Mouse (Mus musculus): ENCODE results near the gene Nog. TPM values are rescaled to one million over a fixed set of nuclear protein-coding genes. Genes with fewer than 3 reads are reported as not detected.

Nog gene
- under 1 TPM; 0.48 to 0.50 TPM for total RNA-seq (2021)

- DNase-seq: peak; percentile 34
Observed at GRCm38 (mm10) chr11:89302056-89302815, at the start of gene Nog. Nog (minus strand) TSS chr11:89302332.

DNA sequence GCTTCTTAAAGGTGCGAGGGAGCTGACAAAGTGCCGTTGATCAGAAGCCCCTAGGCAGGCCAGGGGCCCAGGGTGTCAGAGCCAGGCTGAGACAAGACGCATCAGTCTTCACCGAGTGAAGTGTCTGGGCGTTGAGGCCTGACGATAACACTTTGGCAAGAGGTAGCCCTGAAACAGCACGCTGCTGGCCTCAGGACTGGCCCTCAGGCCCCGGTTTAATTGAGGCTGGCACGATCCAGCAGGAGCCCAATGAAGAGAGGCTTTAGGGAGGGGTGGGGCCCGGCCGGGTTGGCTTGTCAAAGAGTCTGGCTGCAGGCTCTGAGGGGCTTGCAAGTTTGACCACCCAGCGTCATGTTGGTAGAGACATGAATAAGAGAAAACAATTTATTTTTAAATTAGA is 38.1 kb upstream of the Nog start:
- DNase-seq: no peak

- DNase-seq: no peak
Observed at GRCm38 (mm10) chr11:89339783-89340182, 37.7 kb upstream of the Nog start.

DNA sequence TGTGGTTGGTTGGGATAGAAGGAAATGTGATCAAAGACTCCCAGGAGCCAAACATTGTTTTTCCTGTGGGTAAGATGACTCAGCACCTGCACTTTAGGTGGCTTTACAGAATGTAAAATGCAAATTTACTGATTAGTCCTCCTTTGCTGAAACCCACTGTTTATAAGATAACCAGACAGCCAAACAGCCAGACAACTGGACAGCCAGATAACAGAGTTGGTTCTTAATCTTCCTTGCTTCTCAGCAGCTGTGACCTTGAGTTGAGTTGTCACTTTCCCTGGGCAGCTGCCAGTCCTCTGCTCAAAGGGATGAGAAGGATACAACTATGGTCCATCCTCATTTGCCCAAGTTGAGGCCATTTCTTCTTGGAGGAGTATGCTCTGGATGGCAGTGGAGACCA is 35.8 kb upstream of the Nog start:
- DNase-seq: no peak

- no peak for DNase-seq
Observed at GRCm38 (mm10) chr11:89327089-89327881, 25.2 kb upstream of the Nog start.

DNA sequence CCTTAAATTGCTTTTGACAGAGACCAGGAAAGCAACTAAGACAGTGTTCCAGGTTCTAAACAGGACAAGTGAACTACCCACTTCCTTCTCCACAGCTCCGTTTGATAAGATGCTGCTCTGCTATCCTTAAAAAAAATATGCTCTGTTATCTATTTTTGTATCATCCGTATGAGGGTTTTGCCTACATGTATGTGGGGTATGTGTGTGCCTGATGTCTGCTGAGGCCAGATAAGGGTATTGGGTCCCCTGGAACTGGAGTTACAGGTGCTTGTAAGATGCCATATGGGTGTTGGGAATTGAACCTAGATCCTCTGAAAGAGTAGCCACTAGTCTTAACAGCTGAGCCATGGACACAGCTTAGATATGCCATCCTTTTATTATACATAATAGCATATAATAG is 19.6 kb upstream of the Nog start:
- DNase-seq: no peak

DNA sequence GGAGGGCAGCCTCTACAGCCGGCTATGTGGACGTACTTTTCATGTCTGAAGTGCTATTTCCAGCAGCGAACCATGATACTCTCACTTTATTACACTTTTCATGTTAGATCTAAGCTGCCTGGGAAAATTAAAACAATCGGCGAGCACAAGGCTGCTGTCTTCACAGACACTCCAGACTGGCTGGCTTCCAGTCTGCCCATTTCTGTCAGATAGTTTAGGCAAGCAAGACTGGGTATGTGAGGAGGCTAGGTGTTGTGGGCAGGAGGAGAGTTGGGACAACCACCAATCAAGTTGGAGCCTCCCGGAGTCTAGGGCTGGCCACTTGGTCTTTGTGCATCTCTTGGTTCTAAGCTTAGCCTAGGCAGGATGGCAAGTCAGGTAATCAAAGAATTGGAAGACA is 17.5 kb upstream of the Nog start:
- DNase-seq: no peak

DNA sequence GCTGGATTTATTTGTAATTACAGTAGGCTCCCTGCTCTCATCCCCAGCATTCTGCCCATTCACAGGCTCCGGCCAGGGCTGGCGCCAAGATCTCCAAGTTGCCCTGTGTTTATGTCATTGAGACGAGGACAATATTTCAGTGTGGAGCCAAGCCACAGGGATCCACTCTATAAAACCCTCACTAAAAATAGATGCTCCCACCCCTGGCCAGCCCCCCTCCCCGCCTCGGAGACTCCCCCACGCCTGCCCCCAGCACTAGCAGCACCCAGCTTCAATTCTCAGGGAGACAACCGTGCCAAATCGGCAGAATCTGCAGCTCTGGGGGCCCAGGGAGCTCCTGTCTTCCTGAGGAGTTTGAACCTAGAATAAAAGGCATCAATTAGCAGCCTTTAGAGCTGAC is 16.2 kb upstream of the Nog start:
- DNase-seq: no peak

DNA sequence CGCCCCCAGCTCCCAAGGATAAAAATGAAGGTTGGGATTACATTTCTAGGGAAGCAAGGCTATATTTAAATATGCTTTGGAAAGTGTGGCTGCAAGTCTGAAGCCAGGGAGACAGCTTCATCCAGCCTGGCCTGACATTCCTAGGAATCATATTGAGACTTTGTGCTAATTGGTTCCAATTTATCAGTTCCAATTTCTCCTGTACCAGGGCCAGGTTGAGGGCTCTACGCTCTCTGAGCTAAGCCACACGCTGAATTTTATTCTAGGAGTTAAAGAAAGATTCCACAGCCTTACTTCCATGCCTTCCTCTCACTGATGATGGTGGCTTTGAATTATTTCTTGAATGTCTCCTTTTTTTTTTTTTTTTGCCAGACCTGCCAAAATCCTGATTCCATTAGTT is 15.6 kb upstream of the Nog start:
- DNase-seq: no peak

DNA sequence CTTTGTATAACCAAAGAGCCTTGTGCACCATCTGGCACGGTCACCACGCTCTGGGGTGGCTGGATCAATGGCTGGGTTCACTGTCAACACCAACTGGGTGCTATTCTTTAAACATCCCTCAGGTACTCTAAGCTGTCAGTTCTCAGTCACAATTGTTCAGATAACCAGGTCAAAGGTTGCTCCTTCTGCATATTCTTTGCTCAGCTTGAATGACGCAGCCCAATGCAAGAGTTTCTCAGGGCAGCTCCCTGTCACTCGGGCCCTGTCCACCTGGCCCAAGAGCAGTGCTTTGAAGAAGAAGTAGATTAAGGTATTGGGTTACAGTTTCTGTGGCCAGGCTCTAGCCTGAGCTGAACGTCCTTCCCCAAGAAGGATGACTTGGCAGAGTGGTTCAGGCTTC is 12.2 kb upstream of the Nog start:
- DNase-seq: no peak

DNA sequence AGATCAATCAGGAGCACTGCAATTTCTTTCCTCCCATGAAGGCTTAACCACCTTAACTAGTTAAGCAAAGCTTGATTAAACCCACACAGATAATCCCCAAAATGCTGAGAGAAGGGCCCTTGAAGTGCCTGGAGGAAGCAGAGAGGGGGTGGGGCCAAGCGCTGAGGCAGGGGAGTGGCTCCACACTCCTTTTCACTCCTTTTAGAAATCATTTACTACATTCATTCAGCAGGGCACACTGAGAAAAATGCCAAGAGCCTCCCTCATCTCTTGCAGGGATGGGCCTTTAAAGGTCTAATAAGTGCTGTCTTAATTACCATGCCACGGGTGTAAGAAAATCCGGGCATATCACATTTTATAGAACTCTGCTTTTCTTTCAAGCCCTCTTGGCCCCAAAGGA is 10.2 kb upstream of the Nog start:
- DNase-seq: no peak

DNA sequence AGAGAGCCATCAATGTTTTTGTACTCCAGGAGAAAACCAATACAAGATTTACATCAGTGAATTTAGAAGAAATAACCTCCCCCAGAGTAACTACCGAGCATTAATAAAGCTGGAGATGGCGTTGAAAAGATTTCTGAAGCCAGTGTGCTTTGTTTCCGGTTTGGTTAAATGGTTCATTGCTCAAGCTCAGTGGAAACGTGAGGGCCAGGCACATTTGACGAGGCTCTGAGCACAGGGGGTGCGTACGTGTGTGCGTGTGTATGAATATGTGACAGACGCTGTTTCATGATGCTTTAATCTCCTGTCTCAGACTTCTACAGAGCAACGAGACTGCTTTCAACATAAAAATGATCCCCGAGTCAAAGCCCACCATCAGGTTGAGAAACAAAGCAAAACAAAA is 8.1 kb upstream of the Nog start:
- DNase-seq: no peak

DNA sequence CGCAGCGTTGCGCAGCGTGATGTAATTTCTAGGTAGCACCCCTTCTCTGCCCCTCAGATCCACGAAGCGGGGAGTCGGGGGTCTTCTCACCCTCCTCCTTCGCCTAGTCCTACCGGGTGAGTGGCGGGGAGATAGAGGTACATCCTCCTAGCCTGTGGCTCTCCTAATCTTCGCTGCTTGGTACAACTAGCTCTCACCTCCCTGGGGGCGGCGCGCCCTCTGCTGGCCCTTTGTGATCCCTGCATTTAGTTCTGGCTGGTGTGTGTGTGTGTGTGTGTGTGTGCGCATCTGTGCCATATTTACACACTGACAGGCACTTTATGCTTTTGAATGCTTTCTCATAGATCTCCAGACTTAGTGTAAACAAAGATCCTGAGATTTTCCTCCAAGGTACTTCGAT is 1.3 kb upstream of the Nog start:
- DNase-seq: peak; percentile 91

- peak; percentile 68 for DNase-seq
Observed at GRCm38 (mm10) chr11:89302816-89303180, 666 bp upstream of the Nog start.

DNA sequence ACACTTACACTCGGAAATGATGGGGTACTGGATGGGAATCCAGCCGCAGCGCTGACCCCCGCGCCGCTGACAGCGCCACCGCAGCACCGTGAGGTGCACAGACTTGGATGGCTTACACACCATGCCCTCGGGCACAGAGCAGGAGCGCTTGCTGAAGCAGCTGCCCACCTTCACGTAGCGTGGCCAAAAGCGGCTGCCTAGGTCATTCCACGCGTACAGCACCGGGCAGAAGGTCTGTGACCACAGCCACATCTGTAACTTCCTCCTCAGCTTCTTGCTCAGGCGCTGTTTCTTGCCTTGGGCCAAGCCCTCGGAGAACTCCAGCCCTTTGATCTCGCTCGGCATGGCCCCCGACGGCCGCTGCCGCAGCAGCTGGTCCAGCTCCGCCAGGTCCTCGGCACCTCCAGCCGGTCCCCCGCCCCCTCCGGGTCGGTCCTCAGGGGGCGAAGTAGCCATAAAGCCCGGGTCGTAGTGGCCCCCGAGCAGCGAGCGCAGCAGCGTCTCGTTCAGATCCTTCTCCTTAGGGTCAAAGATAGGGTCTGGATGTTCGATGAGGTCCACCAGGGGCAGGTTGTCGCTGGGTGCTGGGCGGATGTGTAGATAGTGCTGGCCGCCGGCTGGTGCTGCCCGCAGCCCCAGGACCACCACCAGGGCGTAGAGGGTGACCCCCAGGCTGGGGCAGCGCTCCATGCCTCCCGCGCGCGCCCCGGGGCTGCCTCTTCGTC is 639 bp downstream of the Nog start:
- peak; percentile 9 for DNase-seq

DNA sequence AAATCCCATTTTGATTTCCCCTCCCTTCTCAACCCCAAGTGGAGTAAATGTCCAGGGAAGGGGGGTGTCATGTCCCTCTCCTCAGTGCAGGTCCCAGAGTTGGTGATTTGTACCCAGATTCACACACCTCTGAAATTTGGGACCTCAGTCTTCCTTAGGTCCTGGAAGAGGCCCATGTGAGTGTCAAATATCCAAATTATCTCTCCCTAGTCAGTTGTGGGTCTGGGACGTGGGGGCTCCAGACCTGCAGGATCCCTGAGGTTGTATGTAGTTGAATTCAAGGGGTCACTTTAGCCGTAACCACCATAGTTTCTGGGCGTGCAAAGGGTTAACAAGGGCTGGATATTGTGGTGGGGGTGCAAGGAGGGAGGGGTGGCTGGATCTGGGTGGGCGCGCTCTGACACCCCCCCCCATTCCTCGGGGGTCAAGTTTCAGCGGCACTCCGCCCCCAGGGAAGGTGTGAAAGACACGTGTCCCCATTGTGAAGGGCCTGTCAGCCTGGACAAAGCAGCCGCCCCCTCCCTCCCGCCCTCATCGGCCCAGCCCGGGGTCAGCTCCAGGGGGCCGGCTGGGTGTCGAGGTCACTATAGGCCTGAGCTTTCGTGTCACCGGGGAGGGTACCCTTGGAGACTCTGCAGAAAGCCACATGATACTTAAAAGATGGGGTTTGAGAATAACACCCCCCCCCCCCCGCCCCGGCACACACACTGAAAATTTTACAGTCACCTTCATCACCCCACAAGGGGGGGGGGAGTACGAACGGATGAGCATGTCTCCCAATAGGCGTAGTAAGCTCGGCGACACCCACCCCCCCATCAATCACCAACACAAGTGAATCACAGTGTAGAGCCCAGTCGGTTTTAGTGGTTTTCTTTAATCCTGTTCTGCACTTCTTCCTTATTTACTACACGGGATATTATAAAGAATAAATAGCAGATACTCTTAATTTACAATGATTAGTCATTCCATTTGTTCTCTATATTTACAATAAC is 2.1 kb downstream of the Nog start:
- no peak for DNase-seq

GRCm38 (mm10) chr11:89299116-89299783 is 2.9 kb downstream of the Nog start:
- DNase-seq: peak; percentile 21

GRCm38 (mm10) chr11:89298285-89299010 is 3.7 kb downstream of the Nog start:
- DNase-seq: peak; percentile 54

- DNase-seq: no peak
Observed at GRCm38 (mm10) chr11:89297521-89297920, 4.6 kb downstream of the Nog start.

GRCm38 (mm10) chr11:89269809-89270361 is 32.2 kb downstream of the Nog start:
- no peak for DNase-seq

DNA sequence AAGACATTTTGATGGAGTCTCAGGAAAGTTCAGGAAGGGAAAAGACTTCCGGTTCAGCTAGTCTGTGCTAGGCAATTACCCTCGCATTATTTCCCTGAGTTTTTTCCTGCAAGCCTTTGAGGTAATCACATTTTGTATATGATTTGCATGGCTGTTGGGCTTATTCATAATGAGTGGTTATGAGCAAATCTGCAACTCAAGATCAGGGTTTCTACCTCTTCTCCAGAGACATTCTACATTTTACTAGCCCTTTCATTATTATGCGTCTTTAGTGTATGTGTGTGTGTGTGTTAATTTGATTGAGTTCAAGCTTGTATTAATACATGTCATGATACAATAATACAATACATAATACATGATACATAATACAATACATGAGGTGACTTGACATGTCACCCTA is 34.6 kb downstream of the Nog start:
- DNase-seq: no peak

Data from heart, postnatal 4 days (tissue).